Mouse (Mus musculus) stomach, embryonic 15.5 days (tissue): ENCODE data around the gene Mfap4. TPM values are rescaled to one million over a fixed set of nuclear protein-coding genes. Genes with fewer than 3 reads are reported as not detected.

ENCODE experiments used
- ATAC-seq: fragments of 200-750 bp; cut with Nextera tagmentation; 2 replicates; pipeline ENCODE4 v1.8.0; 2017; ENCODE audit warnings: low read depth, moderate number of reproducible peaks, moderate TSS enrichment; ENCODE audit not compliant: insufficient read depth, low FRiP score
- H3K27ac ChIP-seq: fragments of 300-500 bp; sonication (generic); 2 replicates; pipeline ENCODE4 v1.5.1; 2015; ENCODE audit warnings: mild to moderate bottlenecking, inconsistent platforms
- H3K27me3 ChIP-seq: fragments of 300-500 bp; sonication (generic); replicated peaks from 2 replicates; pipeline ENCODE4 v1.6.1; 2015; ENCODE audit warnings: inconsistent platforms
- H3K36me3 ChIP-seq: fragments of 300-500 bp; sonication (generic); 2 replicates; pipeline ENCODE4 v1.6.1; 2015; ENCODE audit warnings: inconsistent platforms
- H3K4me1 ChIP-seq: fragments of 300-500 bp; sonication (generic); 2 replicates; pipeline ENCODE4 v1.6.1; 2015; ENCODE audit warnings: inconsistent platforms
- H3K4me2 ChIP-seq: fragments of 300-500 bp; sonication (generic); 2 replicates; pipeline ENCODE4 v1.6.1; 2015; ENCODE audit warnings: mild to moderate bottlenecking, inconsistent platforms
- H3K4me3 ChIP-seq: fragments of 300-500 bp; sonication (generic); replicated peaks from 2 replicates; pipeline ENCODE4 v1.5.1; 2015; ENCODE audit warnings: inconsistent platforms
- H3K9ac ChIP-seq: fragments of 300-500 bp; sonication (generic); 2 replicates; pipeline ENCODE4 v1.6.1; 2015; ENCODE audit warnings: inconsistent platforms
- H3K9me3 ChIP-seq: fragments of 300-500 bp; sonication (generic); 2 replicates; pipeline ENCODE4 v1.6.1; 2016; ENCODE audit warnings: inconsistent platforms
- WGBS: fragments of 180-500 bp; shearing (Covaris S2); methylation state at CpG from one replicate; pipeline ENCODE4 v1.1.7; 2015; 5-methylcytosine and 5-hydroxymethylcytosine counted together
- polyA plus RNA-seq: library from polyadenylated mRNA; unstranded; fragments of >200 nt; fragmentation: Nextera tagmentation; extraction: Ambion mirVana; gene quantifications from 2 replicates; pipeline ENCODE4 v1.2.1, GENCODE M21; 2015

Mfap4 gene
- polyA plus RNA-seq, 1 experiment from 2014 or later, result 316 TPM

- Histone ChIP-seq H3K9me3 (no peaks in the 10 kb centered on the region), H3K27ac (no peak overlapping the region), H3K27me3 (no peaks in the 10 kb centered on the region), H3K4me2 (no peak overlapping the region), H3K4me3 (no peak overlapping the region), H3K4me1 (no peaks in the 10 kb centered on the region), H3K9ac (no peak overlapping the region), H3K36me3 (peaks cover 3% of the 10 kb centered on the region; the same call in 1 of the 2 replicates)
- 80% methylated on average over 5 of the region's 5 CpGs for WGBS
- no peak; the same call in 1 of the 2 replicates for ATAC-seq
These were observed 48.3 kb downstream of the Mfap4 start for GRCm38 (mm10) chr11:61533571-61533970.

DNA sequence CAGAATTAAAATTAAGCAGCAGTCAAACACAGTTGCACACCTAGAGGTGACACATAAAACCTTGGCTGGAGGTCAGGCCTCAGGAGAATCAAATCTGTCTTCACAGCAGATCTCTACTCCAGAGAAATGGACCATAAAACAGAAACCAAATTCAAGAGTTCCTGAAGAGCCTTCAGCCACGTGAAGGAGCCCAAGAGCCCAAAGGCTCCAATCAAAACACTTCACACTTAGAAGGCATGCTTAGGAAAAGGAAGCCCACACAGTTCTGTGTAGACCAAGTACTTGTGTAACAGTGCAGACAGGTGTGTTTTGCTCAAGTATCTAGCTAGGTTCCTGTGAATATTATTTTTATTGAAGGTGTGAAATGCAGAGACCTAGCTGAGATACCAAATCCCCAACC, 50.3 kb downstream of the Mfap4 start:
- 0 out of 2 replicates have a peak, but pooled peaks cover 3% of the 10 kb centered on the region for H3K36me3 ChIP-seq
- no peak overlapping the region for H3K27ac ChIP-seq
- no peak overlapping the region for H3K4me3 ChIP-seq
- H3K4me1 ChIP-seq, result no peaks in the 10 kb centered on the region
- H3K9me3 ChIP-seq, result no peaks in the 10 kb centered on the region
- WGBS, result 47% methylated on average over 1 of the region's 1 CpGs
- H3K9ac ChIP-seq, result no peak overlapping the region
- no peaks in the 10 kb centered on the region for H3K27me3 ChIP-seq
- no peak overlapping the region for H3K4me2 ChIP-seq
- ATAC-seq, result no peak

DNA sequence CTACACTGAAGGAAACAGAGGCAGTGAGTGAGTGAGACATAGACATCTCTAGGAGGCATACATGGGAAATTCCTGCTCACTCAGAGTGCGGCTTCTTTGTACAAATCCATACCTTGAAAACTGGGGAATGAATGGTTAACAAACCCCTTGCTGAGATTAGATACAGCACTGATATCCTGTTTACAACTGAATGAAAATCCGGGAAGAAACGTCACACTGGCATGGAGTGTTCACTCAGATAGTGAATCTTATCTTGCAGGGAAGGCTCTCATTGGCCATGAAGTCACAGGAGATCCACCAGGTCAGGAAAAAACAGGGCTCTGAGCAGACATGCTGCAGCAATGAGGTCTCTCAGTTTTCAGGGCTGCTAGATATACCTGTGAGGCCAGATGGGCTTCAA, 51.7 kb downstream of the Mfap4 start:
- no peaks in the 10 kb centered on the region for H3K27me3 ChIP-seq
- no peak for ATAC-seq
- H3K27ac ChIP-seq, result no peak overlapping the region
- H3K4me3 ChIP-seq, result no peak overlapping the region
- 39% methylated on average over 3 of the region's 3 CpGs for WGBS
- no peak overlapping the region for H3K4me2 ChIP-seq
- H3K9me3 ChIP-seq, result no peaks in the 10 kb centered on the region
- H3K36me3 ChIP-seq, result 0 out of 2 replicates have a peak, but pooled peaks cover 3% of the 10 kb centered on the region
- no peaks in the 10 kb centered on the region for H3K4me1 ChIP-seq
- no peak overlapping the region for H3K9ac ChIP-seq

- Histone ChIP-seq H3K9me3 (no peaks in the 10 kb centered on the region), H3K9ac (no peak overlapping the region), H3K27ac (no peak overlapping the region), H3K4me3 (no peak overlapping the region), H3K4me2 (no peak overlapping the region), H3K36me3 (0 out of 2 replicates have a peak, but pooled peaks cover 3% of the 10 kb centered on the region), H3K4me1 (no peaks in the 10 kb centered on the region), H3K27me3 (no peaks in the 10 kb centered on the region)
- no peak for ATAC-seq
- 78% methylated on average over 3 of the region's 3 CpGs for WGBS
These were observed 52.1 kb downstream of the Mfap4 start for GRCm38 (mm10) chr11:61537362-61537761.

Other genes with a start within 250 kb of the Mfap4 start
- 41.0 and 45.9 TPM in 2 replicates for gene Aldh3a2, start 218.0 kb upstream of the Mfap4 start, polyA plus RNA-seq
- not detected in 2 replicates for gene Slc47a2, start 142.6 kb upstream of the Mfap4 start, polyA plus RNA-seq
- gene Slc47a1, start 107.1 kb upstream of the Mfap4 start, polyA plus RNA-seq, result 2.1 and 2.4 TPM in 2 replicates
- 3.0 and 3.2 TPM in 2 replicates for gene Rnf112, start 31.3 kb upstream of the Mfap4 start, polyA plus RNA-seq
- gene Mapk7, start 9.0 kb downstream of the Mfap4 start, polyA plus RNA-seq, result 47.1 and 50.8 TPM in 2 replicates
- gene B9d1, start 19.7 kb downstream of the Mfap4 start, polyA plus RNA-seq, result 26.5 and 27.9 TPM in 2 replicates
- 19.7 and 22.5 TPM in 2 replicates for gene Epn2, start 94.3 kb downstream of the Mfap4 start, polyA plus RNA-seq
- gene Grap, start 167.8 kb downstream of the Mfap4 start, polyA plus RNA-seq, result 8.8 and 9.3 TPM in 2 replicates
- gene Fam83g, start 198.7 kb downstream of the Mfap4 start, polyA plus RNA-seq, result 5.5 and 5.9 TPM in 2 replicates
- not detected in 2 replicates for gene Slc5a10, start 235.4 kb downstream of the Mfap4 start, polyA plus RNA-seq